Mouse (Mus musculus) heart, adult 10 weeks (tissue): Measurements from ENCODE around the gene Zfp574. TPM values are rescaled to one million over a fixed set of nuclear protein-coding genes. Genes with fewer than 3 reads are reported as not detected.

Source experiments
- polyA plus RNA-seq: library from polyadenylated mRNA; stranded (reverse); fragments of 350-450 nt; fragmentation: Illumina TruSeq; extraction: RNeasy Lipid Tissue Mini Kit (QIAGEN cat#74804); gene quantifications from one replicate; pipeline ENCODE4 v1.2.3, GENCODE M21; 2014; ENCODE audit warnings: low read depth, low replicate concordance

The Zfp574 gene
- 6.4 TPM for polyA plus RNA-seq

DNA sequence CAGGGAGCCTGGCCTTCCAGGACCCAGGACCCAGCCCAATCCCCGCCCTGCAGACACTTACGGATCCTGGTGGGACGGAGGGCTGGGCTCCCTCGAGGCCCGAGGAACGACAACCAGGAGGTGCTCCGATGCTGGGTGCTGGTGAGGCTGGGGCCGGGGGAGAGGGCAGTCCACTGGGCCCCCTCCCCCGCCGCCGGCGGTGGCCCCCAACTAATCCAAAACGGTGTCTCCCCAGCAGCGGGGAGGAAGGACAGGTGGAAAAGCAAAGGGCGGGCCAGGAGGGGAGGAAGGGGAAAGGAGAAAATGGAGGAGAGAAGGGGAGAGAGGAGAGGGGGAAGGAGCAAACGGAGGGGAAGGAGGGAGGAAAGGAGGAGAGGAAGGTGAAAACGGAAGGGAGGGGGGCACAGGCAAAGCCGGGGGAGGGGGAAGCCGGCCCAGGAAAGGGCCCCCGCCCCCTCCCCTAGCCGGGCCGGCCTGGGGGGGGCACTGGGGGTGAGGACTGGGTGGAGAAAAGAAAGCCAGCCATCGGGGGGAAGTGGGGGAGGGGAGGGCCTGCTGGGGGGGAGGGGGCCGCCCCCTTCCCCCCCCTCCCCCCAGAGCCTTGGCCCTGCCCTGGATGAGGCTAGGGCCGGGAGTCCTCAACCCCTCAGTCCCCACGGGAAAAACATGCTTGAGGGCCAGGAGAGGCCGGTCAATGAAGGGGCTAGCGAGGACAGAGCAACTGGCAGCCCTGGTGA lies at the start of gene Zfp574, which contains the start of gene Grik5:
Gene Zfp574, plus strand, starts transcription at position 589 of the 737 bp plus-strand sequence.
Gene Grik5, minus strand, starts transcription at position 368 of the 737 bp plus-strand sequence.

Other genes with a start within 250 kb of the Zfp574 start
- gene Gm9844, start 210.4 kb upstream of the Zfp574 start, polyA plus RNA-seq: 1.5 TPM
- not detected for gene Lypd4, start 202.6 kb upstream of the Zfp574 start, polyA plus RNA-seq
- not detected for gene Dmrtc2, start 202.5 kb upstream of the Zfp574 start, polyA plus RNA-seq
- gene Rps19, start 188.2 kb upstream of the Zfp574 start, polyA plus RNA-seq: 531 TPM
- gene Cd79a, start 175.2 kb upstream of the Zfp574 start, polyA plus RNA-seq: 0.84 TPM
- gene Arhgef1, start 169.7 kb upstream of the Zfp574 start, polyA plus RNA-seq: 60.8 TPM
- not detected for gene Gm4881, start 128.1 kb upstream of the Zfp574 start, polyA plus RNA-seq
- gene Rabac1, start 99.8 kb upstream of the Zfp574 start, polyA plus RNA-seq: 283 TPM
- gene Atp1a3, start 66.6 kb upstream of the Zfp574 start, polyA plus RNA-seq: 0.39 TPM
- gene Grik5, start 221 bp upstream of the Zfp574 start, polyA plus RNA-seq: 5.2 TPM
- gene Pou2f2, start 107.2 kb downstream of the Zfp574 start, polyA plus RNA-seq: 0.84 TPM
- 14.2 TPM for gene Dedd2, start 148.0 kb downstream of the Zfp574 start, polyA plus RNA-seq
- 6.4 TPM for gene Zfp526, start 148.9 kb downstream of the Zfp574 start, polyA plus RNA-seq
- gene Gsk3a, start 165.3 kb downstream of the Zfp574 start, polyA plus RNA-seq: 67.0 TPM
- 10.7 TPM for gene Erf, start 178.2 kb downstream of the Zfp574 start, polyA plus RNA-seq
- gene Cic, start 195.1 kb downstream of the Zfp574 start, polyA plus RNA-seq: 47.8 TPM
- gene Pafah1b3, start 225.4 kb downstream of the Zfp574 start, polyA plus RNA-seq: 2.6 TPM
- gene Prr19, start 228.8 kb downstream of the Zfp574 start, polyA plus RNA-seq: not detected
- not detected for gene Tmem145, start 233.5 kb downstream of the Zfp574 start, polyA plus RNA-seq
- 19.9 TPM for gene Megf8, start 244.6 kb downstream of the Zfp574 start, polyA plus RNA-seq